Mouse (Mus musculus) spleen, postnatal 4 days (tissue): ENCODE measurements around the gene Crkl.
A peak's percentile ranks its signal among the peaks of the same experiment; 100 is the strongest.

Experiments used
- DNase-seq, 2 experiments: peaks; one replicate each; pipeline ENCODE4 v3.0.0; 2022; ENCODE audit warnings: low spot score in 2 of 2

Gene Crkl

GRCm38 (mm10) chr16:17528276-17528675 lies 76.5 kb downstream of the Crkl start:
- no peak for DNase-seq

DNA sequence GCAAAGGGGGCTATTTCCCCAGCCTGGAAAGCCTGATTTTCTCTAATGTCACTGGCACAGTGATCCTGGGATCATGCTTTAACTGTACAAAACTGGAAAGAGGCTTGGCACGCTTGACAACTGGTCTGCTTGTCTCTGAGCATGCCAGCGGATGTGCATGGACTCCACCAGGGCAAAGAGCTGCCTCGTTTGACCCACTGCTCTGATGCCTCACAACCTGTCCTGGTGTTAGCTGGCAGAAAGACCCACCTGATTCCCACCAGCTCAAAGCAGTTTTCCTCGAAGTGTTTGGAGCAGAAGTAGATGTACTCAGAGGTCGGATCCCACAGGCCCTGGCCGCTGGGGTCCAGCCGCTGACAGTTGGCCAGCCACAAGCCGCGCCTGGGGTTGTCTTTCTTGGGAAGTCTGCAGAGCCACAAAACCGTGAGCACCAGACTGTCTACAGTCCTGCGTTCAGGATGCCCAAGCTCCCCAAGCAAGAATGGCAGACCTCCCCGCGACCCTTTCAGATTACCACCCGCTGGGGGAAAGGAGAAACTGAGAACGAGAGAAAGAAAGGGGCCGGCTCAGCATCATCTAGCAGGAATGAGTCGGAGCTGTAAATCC lies 78.3 kb downstream of the Crkl start:
- DNase-seq: no peak

DNA sequence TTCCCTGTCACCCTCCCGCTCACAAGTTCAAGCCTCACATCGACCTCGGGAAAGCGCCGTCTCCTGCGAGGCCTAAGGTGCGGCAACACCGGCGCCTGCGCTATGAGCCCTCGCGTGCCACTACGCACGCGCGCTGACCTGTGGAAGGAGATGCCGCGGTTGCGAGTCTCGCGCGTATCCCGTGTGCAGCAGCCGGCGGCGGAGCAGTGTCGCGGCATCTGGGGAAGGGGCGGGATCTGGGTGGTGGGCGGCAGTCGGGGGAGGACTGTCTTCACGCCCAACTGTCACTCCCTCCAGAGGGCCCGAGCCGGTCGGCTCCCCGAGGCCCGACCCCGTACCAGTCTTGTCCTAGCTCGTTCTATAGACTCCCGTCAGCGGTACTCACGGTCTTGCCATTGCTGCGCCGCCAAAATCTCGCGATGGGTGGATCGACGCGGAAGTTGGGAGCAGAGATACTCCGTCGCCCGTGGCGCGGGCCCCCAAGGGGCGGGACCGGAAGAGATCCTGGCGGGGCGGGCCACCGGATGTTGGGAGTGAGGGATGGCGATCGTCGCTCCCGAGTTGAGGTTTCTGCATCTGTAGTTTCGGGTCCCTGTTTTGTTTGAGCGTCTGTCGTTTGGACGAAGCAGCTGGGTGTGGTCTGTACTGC lies 79.0 kb downstream of the Crkl start, which contains the start of gene Thap7:
Gene Thap7 (minus strand): TSS at position 497 of the 649 bp plus-strand sequence.
- DNase-seq: peak; percentile 96 to 98

DNA sequence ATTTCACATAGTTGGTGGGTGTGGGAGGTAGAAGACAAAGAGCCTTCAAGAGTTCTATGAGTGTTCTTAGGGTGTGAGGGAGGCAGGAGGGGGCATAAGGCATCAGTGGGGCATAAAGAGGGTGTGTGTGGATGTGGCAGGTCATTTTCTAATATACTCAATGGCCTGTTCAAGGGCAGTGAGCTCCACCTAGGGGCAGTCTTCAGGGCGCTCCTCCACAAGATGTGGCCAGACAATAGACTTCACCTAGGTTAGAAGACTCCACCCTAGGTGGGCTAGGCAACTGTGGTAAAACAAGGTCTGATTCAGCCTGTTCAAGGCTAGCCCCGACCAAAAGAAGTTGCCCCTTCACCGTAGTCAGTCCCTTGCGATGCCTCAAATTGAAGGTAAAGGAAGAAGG lies 80.5 kb downstream of the Crkl start:
- no peak for DNase-seq

- DNase-seq: no peak
Measured at GRCm38 (mm10) chr16:17532676-17533329, 81.0 kb downstream of the Crkl start.

- DNase-seq: no peak
Measured at GRCm38 (mm10) chr16:17536584-17536983, 84.8 kb downstream of the Crkl start.
